Mouse (Mus musculus): ENCODE results near the gene Ahsg. TPM values are rescaled to one million over a fixed set of nuclear protein-coding genes. Genes with fewer than 3 reads are reported as not detected.

Ahsg gene
- total and polyA plus RNA-seq, 3 experiments = 0.43 TPM; not detected in 2

- no peak for DNase-seq (ENCODE audit: extremely low read depth)
- TF ChIP-seq MAX (IDR thresholded peaks at IDR 0.05; ENCODE audit: low read length) (no peak), E2F4 (IDR thresholded peaks at IDR 0.05; ENCODE audit: insufficient replicate concordance, low read depth, low read length) (no peak), ELF1 (IDR thresholded peaks at IDR 0.05; ENCODE audit: low read depth, low read length) (no peak), MAFK (IDR thresholded peaks at IDR 0.05; ENCODE audit: insufficient replicate concordance, low read length) (no peak), MAZ (IDR thresholded peaks at IDR 0.05; ENCODE audit: low read depth, low read length) (no peak), POLR2A (IDR thresholded peaks at IDR 0.05; ENCODE audit: low read depth, low read length) (no peak), ETS1 (conservative IDR thresholded peaks at IDR 0.05; ENCODE audit: low read depth, low read length) (no peak), SMC3 (IDR thresholded peaks at IDR 0.05; ENCODE audit: low read depth, low read length) (no peak), BHLHE40 (IDR thresholded peaks at IDR 0.05; ENCODE audit: low read depth, low read length) (no peak), POLR2AphosphoS2 (IDR thresholded peaks at IDR 0.05; ENCODE audit: low read depth, low read length) (no peak), MXI1 (IDR thresholded peaks at IDR 0.05; ENCODE audit: low read depth, low read length) (no peak), ZKSCAN1 (IDR thresholded peaks at IDR 0.05; ENCODE audit: borderline replicate concordance, low read depth, low read length) (no peak), CTCF (conservative IDR thresholded peaks at IDR 0.05 in 1 of 2, IDR thresholded peaks at IDR 0.05 in 1 of 2; ENCODE audit: low read depth in 2 of 2, low read length in 2 of 2) (no peak), HCFC1 (IDR thresholded peaks at IDR 0.05; ENCODE audit: low read depth, low read length) (no peak), CHD1 (IDR thresholded peaks at IDR 0.05; ENCODE audit: low read depth, low read length) (no peak), SIN3A (IDR thresholded peaks at IDR 0.05; ENCODE audit: low read length) (no peak), USF1 (IDR thresholded peaks at IDR 0.05; ENCODE audit: low read depth, low read length) (no peak), JUND (conservative IDR thresholded peaks at IDR 0.05; ENCODE audit: low read depth, low read length) (no peak), USF2 (conservative IDR thresholded peaks at IDR 0.05; ENCODE audit: low read depth, low read length) (no peak), UBTF (IDR thresholded peaks at IDR 0.05; ENCODE audit: low read depth, low read length) (no peak)
- in situ Hi-C loops (cut with MboI; ENCODE audit: low pct_ligation_motif_present, low pct_unique_long_range_greater_than_20kb, low sequenced_read_pairs) (loop anchor here (5.0 to 25.0 kb wide), 2 partner anchors 166 to 551 kb away; partner anchors contain the start of gene Rtp1), dilution Hi-C loops (cut with MboI; ENCODE audit: extremely low pct_ligation_motif_present, extremely low pct_unique_long_range_greater_than_20kb, low sequenced_read_pairs) (no loop called here)
- H3K9me3 ChIP-seq (replicated peaks; ENCODE audit: low read length) = no peaks in the 10 kb centered on the region
- no peak overlapping the region for H3K27ac ChIP-seq (ENCODE audit: insufficient read depth, low read depth)
- H3K79me2 ChIP-seq (replicated peaks; ENCODE audit: control insufficient read depth, extremely low read depth, insufficient read depth, poor library complexity, severe bottlenecking) = no peaks in the 10 kb centered on the region
- no peak overlapping the region for H3K9ac ChIP-seq (ENCODE audit: insufficient read depth, low read depth)
- no peak overlapping the region for H3K4me2 ChIP-seq (ENCODE audit: insufficient read depth, low read depth, poor library complexity, severe bottlenecking)
- H3K4me1 ChIP-seq (ENCODE audit: control insufficient read depth in 1 of 2, insufficient read depth in 2 of 2) = peaks cover 5 to 27% of the 10 kb centered on the region in 2 experiments; a peak in 2 of 4 replicates
- peaks cover 0 to 3% of the 10 kb centered on the region in 2 experiments for H3K36me3 ChIP-seq (replicated peaks in 1 of 2; ENCODE audit: control insufficient read depth in 1 of 2, insufficient read depth in 1 of 2, low read length in 1 of 2)
- no peak overlapping the region for H3K4me3 ChIP-seq (replicated peaks in 1 of 3; ENCODE audit: low read depth in 2 of 3, low read length in 2 of 3, poor library complexity in 1 of 3)
- H3K27me3 ChIP-seq (replicated peaks) = no peaks in the 10 kb centered on the region
Measured at GRCm38 (mm10) chr16:22886726-22887125, 4.4 kb upstream of the Ahsg start.

GRCm38 (mm10) chr16:22888835-22889234, 2.2 kb upstream of the Ahsg start:
- Histone ChIP-seq H3K9me3 (replicated peaks; ENCODE audit: low read length) (no peaks in the 10 kb centered on the region), H3K4me1 (ENCODE audit: control insufficient read depth in 1 of 2, insufficient read depth in 2 of 2) (peaks cover 5 to 16% of the 10 kb centered on the region in 2 experiments; a peak in 2 of 4 replicates), H3K4me2 (ENCODE audit: insufficient read depth, low read depth, poor library complexity, severe bottlenecking) (no peak overlapping the region), H3K36me3 (replicated peaks in 1 of 2; ENCODE audit: control insufficient read depth in 1 of 2, insufficient read depth in 1 of 2, low read length in 1 of 2) (no peaks in the 10 kb centered on the region), H3K79me2 (replicated peaks; ENCODE audit: control insufficient read depth, extremely low read depth, insufficient read depth, poor library complexity, severe bottlenecking) (no peaks in the 10 kb centered on the region), H3K27ac (ENCODE audit: insufficient read depth, low read depth) (no peak overlapping the region), H3K27me3 (replicated peaks) (no peaks in the 10 kb centered on the region), H3K4me3 (replicated peaks in 1 of 3; ENCODE audit: low read depth in 2 of 3, low read length in 2 of 3, poor library complexity in 1 of 3) (no peak overlapping the region), H3K9ac (ENCODE audit: insufficient read depth, low read depth) (no peak overlapping the region)
- no peak for DNase-seq (ENCODE audit: extremely low read depth)
- in situ Hi-C loops (cut with MboI; ENCODE audit: low pct_ligation_motif_present, low pct_unique_long_range_greater_than_20kb, low sequenced_read_pairs) = loop anchor here (5.0 to 25.0 kb wide), 2 partner anchors 163 to 548 kb away; partner anchors contain the start of gene Rtp1
- dilution Hi-C loops (cut with MboI; ENCODE audit: extremely low pct_ligation_motif_present, extremely low pct_unique_long_range_greater_than_20kb, low sequenced_read_pairs) = no loop called here
- TF ChIP-seq E2F4 (IDR thresholded peaks at IDR 0.05; ENCODE audit: insufficient replicate concordance, low read depth, low read length) (no peak), PAX5 (IDR thresholded peaks at IDR 0.05; ENCODE audit: low read length) (no peak), ELF1 (IDR thresholded peaks at IDR 0.05; ENCODE audit: low read depth, low read length) (no peak), KAT2A (IDR thresholded peaks at IDR 0.05; ENCODE audit: insufficient replicate concordance, low read length) (no peak)

Measured in CH12.LX (cell line).